ENCODE assay signal across 19 mouse cellular contexts in genomic region chr8:11305539-11305938, GRCm38 (mm10). TPM values are rescaled to one million over a fixed set of nuclear protein-coding genes. Genes with fewer than 3 reads are reported as not detected.
"Had no signal": no experiment of that assay in that cellular context is flagged by ENCODE, and none has a peak within 500 bp of the region (broad histone marks: within the 10 kb centered on the region; RNA-seq: fewer than 3 reads in every experiment).

No protein-coding gene starts in this region.

- H3K36me3 ChIP-seq: midbrain, embryonic 10.5 days; midbrain, embryonic 13.5 days; midbrain, embryonic 15.5 days; neural tube, embryonic 13.5 days; neural tube, embryonic 15.5 days had no signal

- H3K4me1 ChIP-seq: midbrain, embryonic 15.5 days had no signal

- H3K9me3 ChIP-seq: midbrain, embryonic 10.5 days; midbrain, embryonic 13.5 days; midbrain, embryonic 15.5 days; neural tube, embryonic 13.5 days; neural tube, embryonic 15.5 days had no signal

- DNase-seq: lung, adult 18-20 months; lung, embryonic 14.5 days; lung, postnatal 10 days; lung, postnatal 4 days; retina, postnatal 1 day; right cerebral cortex, adult 18-20 months; right cerebral cortex, postnatal 25 days; right cerebral cortex, postnatal 4 days; spleen, adult 18-20 months; thymus, adult 18-20 months; thymus, postnatal 14 days; thymus, postnatal 36 days had no signal

- H3K27ac ChIP-seq: midbrain, embryonic 10.5 days; midbrain, embryonic 13.5 days; midbrain, embryonic 15.5 days; neural tube, embryonic 13.5 days; neural tube, embryonic 15.5 days had no signal

- H3K9ac ChIP-seq: lung, embryonic 14.5 days; midbrain, embryonic 13.5 days; midbrain, embryonic 15.5 days; neural tube, embryonic 13.5 days; neural tube, embryonic 15.5 days had no signal

- H3K4me2 ChIP-seq: lung, embryonic 14.5 days; midbrain, embryonic 13.5 days; midbrain, embryonic 15.5 days; neural tube, embryonic 13.5 days; neural tube, embryonic 15.5 days had no signal

- H3K4me3 ChIP-seq: midbrain, embryonic 10.5 days; midbrain, embryonic 13.5 days; midbrain, embryonic 15.5 days; myocyte; neural tube, embryonic 13.5 days; neural tube, embryonic 15.5 days had no signal

- ATAC-seq: midbrain, embryonic 13.5 days; midbrain, embryonic 15.5 days had no signal

RNA-seq across cellular contexts. Expression of gene Col4a1, which starts 7.1 kb away (rescaled TPM):
- total RNA-seq: megakaryocyte-erythroid progenitor cell, adult 5-6 weeks had no signal
